Mouse (Mus musculus) Muller cell, postnatal 12 days (primary cell): ENCODE measurements around the gene Dact1.
A peak's percentile ranks its signal among the peaks of the same experiment; 100 is the strongest.

Experiments
- DNase-seq: peaks from one replicate; pipeline ENCODE4 v3.0.0-alpha.2; 2015; ENCODE audit errors: inconsistent ontology term

The Dact1 gene

GRCm38 (mm10) chr12:71337025-71337582 is 27.4 kb downstream of the Dact1 start:
- no peak for DNase-seq

- no peak for DNase-seq
Observed at GRCm38 (mm10) chr12:71337896-71338463, 28.3 kb downstream of the Dact1 start.

DNA sequence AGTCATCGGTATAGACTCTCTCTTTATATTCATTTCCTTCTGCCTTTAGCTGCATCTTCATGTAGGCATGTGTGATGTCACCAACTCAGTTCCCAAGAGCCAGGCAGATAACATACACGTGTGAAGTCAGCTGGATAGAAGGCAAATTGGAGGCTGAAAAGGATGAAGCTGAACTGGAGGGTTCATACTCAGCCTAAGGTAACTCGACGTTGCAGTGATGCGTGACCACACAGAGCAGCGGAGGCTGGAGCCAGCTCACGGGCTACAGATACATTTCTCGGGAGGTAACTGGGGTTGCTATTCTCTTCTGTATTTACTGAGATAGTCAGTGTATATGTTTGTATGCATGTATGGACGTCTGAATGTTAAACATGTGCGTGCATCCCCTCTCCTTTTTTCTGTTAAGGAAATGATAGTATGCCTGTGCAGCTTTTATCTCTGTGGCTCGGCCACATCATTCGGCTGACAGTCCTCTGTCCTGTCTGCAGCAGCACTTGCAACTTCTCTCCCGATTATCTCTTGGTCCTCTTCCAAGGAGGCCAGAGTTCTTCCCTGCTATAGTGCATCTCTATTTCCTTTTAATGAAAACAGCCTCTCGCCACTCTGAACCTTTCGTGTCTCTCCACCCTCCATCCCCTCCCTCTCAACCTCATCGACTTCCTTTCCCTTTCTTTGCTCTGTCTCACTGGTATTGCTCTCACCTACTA is 29.6 kb downstream of the Dact1 start:
- no peak for DNase-seq

DNA sequence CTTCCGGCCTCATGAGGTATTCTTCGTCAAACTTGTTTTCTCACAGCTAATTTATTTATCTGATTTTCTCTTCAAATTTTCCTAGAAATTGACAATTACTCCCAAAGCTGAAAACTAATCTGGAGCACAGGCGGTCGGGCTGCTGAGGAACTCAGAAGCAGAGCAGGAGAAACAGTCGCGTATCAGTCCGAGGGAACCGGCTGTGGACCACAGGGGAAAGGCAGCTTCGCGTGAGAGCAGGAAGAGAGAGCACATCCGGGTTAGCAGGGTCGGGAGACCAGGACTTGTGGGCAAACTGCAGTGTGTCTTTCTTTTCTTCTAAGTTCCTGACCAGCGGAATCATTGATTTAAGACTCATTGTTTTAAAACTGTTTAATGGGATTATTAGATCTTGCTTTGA is 32.7 kb downstream of the Dact1 start:
- DNase-seq: no peak

DNA sequence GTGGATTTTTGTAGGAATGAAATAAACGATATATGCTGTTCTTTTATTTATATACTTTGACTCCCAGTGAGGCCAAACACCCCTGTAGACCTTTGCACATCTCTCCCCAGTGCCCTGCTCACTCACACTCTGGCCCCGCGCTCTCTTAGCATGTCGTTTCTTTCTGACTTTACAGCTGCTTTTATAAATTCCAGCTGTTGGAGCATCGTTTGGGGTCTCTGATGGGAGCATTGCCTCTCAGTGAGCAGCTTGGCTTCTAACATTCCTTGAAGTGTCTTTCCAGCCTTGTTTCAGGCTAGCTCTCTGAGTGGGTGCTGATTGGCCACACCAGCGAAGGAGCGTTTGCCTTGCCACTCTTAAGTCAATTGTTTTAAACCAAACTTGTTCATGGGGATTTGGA is 35.8 kb downstream of the Dact1 start:
- no peak for DNase-seq

DNA sequence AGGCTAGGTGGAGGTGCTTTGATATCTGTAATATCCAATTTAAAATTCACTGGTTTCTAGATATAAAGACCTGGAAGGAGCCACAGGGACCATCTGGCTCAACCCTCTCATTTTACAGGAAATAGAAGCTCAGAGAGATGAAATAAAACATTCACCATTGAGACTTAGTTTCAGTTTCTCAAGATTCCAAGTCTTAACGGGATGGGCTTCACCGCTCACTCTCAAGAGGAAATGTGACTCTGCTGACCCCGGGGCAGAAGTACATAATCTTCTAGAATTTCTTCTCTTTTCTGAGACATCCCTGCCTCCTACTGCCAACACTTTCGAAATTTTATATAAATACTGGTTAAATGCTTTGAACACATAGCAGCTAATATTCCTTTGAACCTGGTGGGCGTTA is 36.4 kb downstream of the Dact1 start:
- no peak for DNase-seq

- DNase-seq: no peak
Observed at GRCm38 (mm10) chr12:71348401-71348896, 38.8 kb downstream of the Dact1 start.

- DNase-seq: peak; percentile 22
Observed at GRCm38 (mm10) chr12:71350077-71350476, 40.4 kb downstream of the Dact1 start.

DNA sequence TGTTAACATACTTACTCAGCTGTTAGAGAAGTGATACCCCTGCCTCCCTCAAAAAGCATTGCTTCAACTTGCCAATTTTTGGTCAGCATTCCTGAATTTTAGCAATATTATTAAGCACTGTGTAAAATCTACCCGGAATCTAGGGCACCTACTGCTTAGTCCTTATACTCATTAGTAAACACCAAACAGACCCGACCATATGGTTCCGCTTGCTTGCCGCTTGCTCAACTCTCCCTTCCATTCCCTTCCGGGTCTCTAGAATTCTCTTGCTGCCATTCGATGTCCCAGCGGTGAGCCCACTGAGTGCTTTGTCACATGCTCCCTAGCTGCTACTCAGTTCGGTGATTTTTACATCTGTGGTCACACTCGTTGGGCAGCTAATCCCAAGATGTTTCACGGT is 45.0 kb downstream of the Dact1 start:
- DNase-seq: no peak

- DNase-seq: no peak
Observed at GRCm38 (mm10) chr12:71355092-71355491, 45.4 kb downstream of the Dact1 start.

- DNase-seq: no peak
Observed at GRCm38 (mm10) chr12:71361616-71362015, 51.9 kb downstream of the Dact1 start.

DNA sequence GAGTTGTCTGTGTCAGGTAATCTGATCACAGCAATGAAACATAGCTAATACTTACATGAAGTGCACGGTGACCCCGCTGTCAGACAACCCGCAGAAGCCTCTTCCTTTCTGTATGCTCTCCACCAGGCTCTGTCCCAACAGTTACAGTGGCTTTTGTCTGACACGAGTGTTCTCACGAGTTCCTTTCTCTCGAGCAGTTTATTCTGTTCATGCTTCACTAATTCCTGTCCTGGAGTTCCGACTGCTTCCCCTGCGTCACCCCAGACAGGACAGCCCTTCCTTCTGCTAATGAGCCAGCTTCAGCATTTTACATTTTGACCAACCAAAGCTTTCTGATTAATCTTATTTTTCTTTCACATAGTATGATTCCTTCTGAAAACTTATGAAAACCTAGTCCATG is 52.7 kb downstream of the Dact1 start:
- DNase-seq: no peak

DNA sequence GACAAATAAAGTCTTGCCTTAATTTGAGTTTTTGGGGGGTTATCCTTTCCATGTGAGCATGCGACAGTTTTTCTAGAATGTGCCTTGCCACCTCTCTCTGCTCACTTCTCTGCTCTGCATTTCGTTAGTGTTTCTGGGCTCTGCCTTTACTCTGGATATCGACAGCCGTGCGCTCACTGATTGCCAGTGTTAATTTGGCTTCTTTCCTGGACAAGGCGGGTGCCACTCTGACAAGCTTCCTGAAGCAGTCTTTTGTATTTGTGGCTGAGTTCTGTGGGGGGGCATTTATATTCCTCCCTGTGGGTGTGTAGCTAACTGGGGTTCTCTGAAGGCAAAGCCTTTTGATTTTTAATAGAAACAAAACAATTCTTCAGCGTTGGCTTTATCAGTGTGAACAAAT is 54.4 kb downstream of the Dact1 start:
- no peak for DNase-seq

DNA sequence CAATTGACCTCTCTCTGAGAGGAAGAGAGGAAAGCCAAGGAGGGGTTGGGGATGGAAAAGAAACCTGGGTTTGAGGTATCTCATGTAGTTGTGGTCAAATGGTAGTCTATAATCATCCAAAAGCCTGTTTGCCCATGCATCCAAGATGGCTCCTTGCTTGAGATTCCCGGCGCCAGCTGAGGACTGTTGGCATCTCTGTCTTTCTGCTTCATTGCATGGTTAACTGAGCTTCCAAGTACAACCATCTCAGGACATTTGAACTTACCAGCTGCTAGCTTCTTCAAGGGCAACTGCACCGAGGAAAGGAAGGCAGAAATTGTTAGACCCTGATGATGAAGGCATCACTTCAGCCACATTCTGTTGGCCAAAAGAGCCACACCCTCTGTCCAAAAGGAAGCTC is 54.8 kb downstream of the Dact1 start:
- no peak for DNase-seq

DNA sequence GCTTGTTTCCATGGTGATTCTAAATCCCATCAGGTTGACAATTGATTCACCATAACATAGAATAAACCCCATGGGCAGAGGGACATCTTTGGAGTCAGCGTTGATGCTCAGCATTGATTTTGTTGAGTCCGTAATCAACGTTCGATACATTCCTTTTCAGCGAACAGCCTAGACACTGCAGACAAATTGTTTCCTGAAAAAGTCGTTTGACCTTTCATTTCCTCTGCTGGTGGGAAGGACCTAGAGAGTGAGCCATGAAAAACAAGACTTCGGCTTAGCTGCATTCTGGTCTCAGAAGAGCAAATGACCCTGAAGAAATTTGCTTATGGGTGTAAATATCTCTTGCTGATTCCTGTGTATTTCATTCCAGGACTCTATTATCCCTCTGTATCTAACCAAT is 55.5 kb downstream of the Dact1 start:
- DNase-seq: no peak

- peak; percentile 33 for DNase-seq
Observed at GRCm38 (mm10) chr12:71366175-71366574, 56.5 kb downstream of the Dact1 start.

- DNase-seq: no peak
Observed at GRCm38 (mm10) chr12:71368631-71369030, 58.9 kb downstream of the Dact1 start.
